8 mouse cellular contexts compared by ENCODE assay signal in genomic region chr11:115964977-115965604, GRCm38 (mm10). TPM values are rescaled to one million over a fixed set of nuclear protein-coding genes. Genes with fewer than 3 reads are reported as not detected.
DNase-seq lines count a peak whose midpoint lies in the region; ATAC-seq lines count a peak whose summit lies in the region.

No protein-coding gene starts in this region.

- peak; percentile 74 for ATAC-seq in megakaryocyte-erythroid progenitor cell, adult 5-6 weeks (replicated peaks; ENCODE audit: low FRiP score, low TSS enrichment, poor library complexity, severe bottlenecking)
- ATAC-seq in monocyte, adult 5-6 weeks (replicated peaks; ENCODE audit: insufficient number of reproducible peaks, low FRiP score, low TSS enrichment, poor library complexity, severe bottlenecking), result no peak

- intact Hi-C loops in heart, postnatal 25 days (cut with DNase I), result no loop called here
- intact Hi-C loops in left cerebral cortex, postnatal 4 days (cut with DNase I), result no loop called here

- DNase-seq in kidney, postnatal 25 days, result peak; percentile 27 to 52
- no peak for DNase-seq in kidney, adult 11 months
- DNase-seq in adrenal gland, postnatal 25 days, result peak; percentile 83
- peak; percentile 61 for DNase-seq in heart, postnatal 25 days (ENCODE audit: low spot score)
- no peak for DNase-seq in left cerebral cortex, postnatal 4 days
- no peak for DNase-seq in embryo, embryonic 10 days (ENCODE audit: low spot score)

RNA-seq across cellular contexts. Expression of gene Itgb4, which starts 9.4 kb away (rescaled TPM):
- 2.0 and 4.1 TPM in 2 replicates for total RNA-seq in adrenal gland, postnatal 25 days (2021)
- total RNA-seq in heart, postnatal 25 days (2021), result 1 to 10 TPM; 3.5 to 4.0 TPM
- 0.07 and 0.37 TPM in 2 replicates for total RNA-seq in megakaryocyte-erythroid progenitor cell, adult 5-6 weeks (2014; fragmentation: Nextera tagmentation)
- 0.65 TPM in 1 of 2 replicates, not detected in the other for total RNA-seq in megakaryocyte-erythroid progenitor cell, adult 5-6 weeks (2017)
- 1 to 10 TPM; 3.7 to 4.4 TPM for total RNA-seq in left cerebral cortex, postnatal 4 days (2021)
- not detected in 3 replicates for total RNA-seq in monocyte, adult 5-6 weeks (2017)

RNA-seq across cellular contexts. Expression of gene Recql5, which starts 31.8 kb away (rescaled TPM):
- 31.4 and 37.1 TPM in 2 replicates for total RNA-seq in adrenal gland, postnatal 25 days (2021)
- 1 to 10 TPM; 7.3 to 8.8 TPM for total RNA-seq in heart, postnatal 25 days (2021)
- 19.7 and 22.7 TPM in 2 replicates for total RNA-seq in megakaryocyte-erythroid progenitor cell, adult 5-6 weeks (2014; fragmentation: Nextera tagmentation)
- total RNA-seq in megakaryocyte-erythroid progenitor cell, adult 5-6 weeks (2017), result 17.0 and 21.0 TPM in 2 replicates
- 10 to 100 TPM; 20.4 to 22.1 TPM for total RNA-seq in left cerebral cortex, postnatal 4 days (2021)
- total RNA-seq in monocyte, adult 5-6 weeks (2017), result 16.2 to 25.6 TPM (median 23.2 TPM) in 3 replicates

RNA-seq across cellular contexts. Expression of gene Sap30bp, which starts 32.0 kb away (rescaled TPM):
- 32.0 and 41.3 TPM in 2 replicates for total RNA-seq in adrenal gland, postnatal 25 days (2021)
- total RNA-seq in heart, postnatal 25 days (2021), result 10 to 100 TPM; 14.1 to 17.4 TPM
- 20.8 and 33.2 TPM in 2 replicates for total RNA-seq in megakaryocyte-erythroid progenitor cell, adult 5-6 weeks (2014; fragmentation: Nextera tagmentation)
- 251 and 314 TPM in 2 replicates for total RNA-seq in megakaryocyte-erythroid progenitor cell, adult 5-6 weeks (2017)
- 10 to 100 TPM; 51.3 to 67.4 TPM for total RNA-seq in left cerebral cortex, postnatal 4 days (2021)
- total RNA-seq in monocyte, adult 5-6 weeks (2017), result 109 to 210 TPM (median 121 TPM) in 3 replicates

RNA-seq across cellular contexts. Expression of gene Galk1, which starts 47.4 kb away (rescaled TPM):
- 31.8 and 49.7 TPM in 2 replicates for total RNA-seq in adrenal gland, postnatal 25 days (2021)
- total RNA-seq in heart, postnatal 25 days (2021), result 10 to 100 TPM; 13.9 to 16.0 TPM
- total RNA-seq in megakaryocyte-erythroid progenitor cell, adult 5-6 weeks (2014; fragmentation: Nextera tagmentation), result 31.7 and 35.1 TPM in 2 replicates
- total RNA-seq in megakaryocyte-erythroid progenitor cell, adult 5-6 weeks (2017), result 29.7 and 39.5 TPM in 2 replicates
- total RNA-seq in left cerebral cortex, postnatal 4 days (2021), result 10 to 100 TPM; 36.2 to 37.9 TPM
- 3.6 to 6.4 TPM (median 5.8 TPM) in 3 replicates for total RNA-seq in monocyte, adult 5-6 weeks (2017)

RNA-seq across cellular contexts. Expression of gene Smim6, which starts 53.3 kb away (rescaled TPM):
- not detected in 2 replicates for total RNA-seq in adrenal gland, postnatal 25 days (2021)
- under 1 TPM in 1 of 2 experiments, not detected in 1; 0.26 TPM for total RNA-seq in heart, postnatal 25 days (2021)
- 2.0 and 5.2 TPM in 2 replicates for total RNA-seq in megakaryocyte-erythroid progenitor cell, adult 5-6 weeks (2014; fragmentation: Nextera tagmentation)
- not detected in 2 replicates for total RNA-seq in megakaryocyte-erythroid progenitor cell, adult 5-6 weeks (2017)
- total RNA-seq in left cerebral cortex, postnatal 4 days (2021), result not detected
- total RNA-seq in monocyte, adult 5-6 weeks (2017), result 0.49 TPM in 1 of 3 replicates, not detected in the others

Comparison
In these comparisons a context has a peak if more than half of its experiments do, and no peak if none do; other contexts are left out.
1. DNase-seq: peak in kidney, postnatal 25 days (2 of 2), adrenal gland, postnatal 25 days (single experiment) and heart, postnatal 25 days (single experiment); none in kidney, adult 11 months (single experiment), left cerebral cortex, postnatal 4 days (single experiment) and embryo, embryonic 10 days (single experiment).